Mouse (Mus musculus) midbrain, postnatal 0 days (tissue): ENCODE measurements around the gene Zkscan4. TPM values are rescaled to one million over a fixed set of nuclear protein-coding genes. Genes with fewer than 3 reads are reported as not detected.
"Not testable (repeated sequence)": the region's sequence is repeated elsewhere in the genome, so short reads cannot be mapped to it uniquely, and the experiment has no call there.

ENCODE experiments used
- ATAC-seq: fragments of 200-750 bp; cut with Nextera tagmentation; 2 replicates; pipeline ENCODE4 v1.8.0; 2017; ENCODE audit warnings: moderate number of reproducible peaks, mild to moderate bottlenecking, moderate TSS enrichment, moderate library complexity; ENCODE audit not compliant: low FRiP score
- DNase-seq: peaks from one replicate; pipeline ENCODE4 v3.0.0-alpha.2; 2015; ENCODE audit warnings: low spot score
- H3K27ac ChIP-seq: fragments of 300-500 bp; sonication (generic); 2 replicates; pipeline ENCODE4 v1.5.1; 2014; ENCODE audit warnings: low read depth, mild to moderate bottlenecking, low read length, mixed read lengths
- H3K27me3 ChIP-seq: fragments of 300-500 bp; sonication (generic); 2 replicates; pipeline ENCODE4 v1.6.1; 2014; ENCODE audit warnings: low read length, control low read depth, mixed read lengths; ENCODE audit not compliant: insufficient read depth
- H3K36me3 ChIP-seq: fragments of 300-500 bp; sonication (generic); 2 replicates; pipeline ENCODE4 v1.6.1; 2014; ENCODE audit warnings: low read length, control low read depth, mixed read lengths; ENCODE audit not compliant: insufficient read depth
- H3K4me1 ChIP-seq: fragments of 300-500 bp; sonication (generic); 2 replicates; pipeline ENCODE4 v1.6.1; 2014; ENCODE audit warnings: mild to moderate bottlenecking, control low read depth, antibody characterized with exemption, low read length, mixed read lengths; ENCODE audit not compliant: insufficient read depth
- H3K4me2 ChIP-seq: fragments of 300-500 bp; sonication (generic); 2 replicates; pipeline ENCODE4 v1.6.1; 2014; ENCODE audit warnings: low read depth, mild to moderate bottlenecking, low read length, mixed read lengths; ENCODE audit not compliant: poor library complexity, severe bottlenecking
- H3K4me3 ChIP-seq: fragments of 300-500 bp; sonication (generic); 2 replicates; pipeline ENCODE4 v1.5.1; 2014; ENCODE audit warnings: low read depth, mild to moderate bottlenecking, low read length, moderate library complexity
- H3K9ac ChIP-seq: fragments of 300-500 bp; sonication (generic); replicated peaks from 2 replicates; pipeline ENCODE4 v1.6.1; 2014; ENCODE audit warnings: mild to moderate bottlenecking, low read length, moderate library complexity, mixed read lengths; ENCODE audit not compliant: poor library complexity, severe bottlenecking
- H3K9me3 ChIP-seq: fragments of 300-500 bp; sonication (generic); 2 replicates; pipeline ENCODE4 v1.6.1; 2016; ENCODE audit warnings: low read length, control low read depth
- CTCF ChIP-seq: IDR thresholded peaks from 2 replicates; pipeline ENCODE4 v1.5.1; 2016; ENCODE audit warnings: antibody characterized with exemption, mild to moderate bottlenecking
- WGBS: fragments of 180-500 bp; shearing (Covaris S2); extraction: QIAGEN DNeasy Blood & Tissue Kit; methylation state at CpG from one replicate; pipeline ENCODE4 v1.1.7; 2014; 5-methylcytosine and 5-hydroxymethylcytosine counted together
- polyA plus RNA-seq: library from polyadenylated mRNA; unstranded; fragments of >200 nt; fragmentation: Nextera tagmentation; extraction: Ambion mirVana; gene quantifications from 2 replicates; pipeline ENCODE4 v1.2.1, GENCODE M21; 2015
- total RNA-seq: library from RNA; depleted of rRNA; stranded (reverse); fragments of >200 nt; gene quantifications from 2 replicates; pipeline ENCODE4 v1.2.3, GENCODE M21; 2014

Zkscan4 gene
- total and polyA plus RNA-seq, 2 experiments from 2014 or later: 6.7 to 7.8 TPM

GRCm38 (mm10) chr13:21447856-21448614, 30.7 kb upstream of the Zkscan4 start:
- no peak for ATAC-seq
- H3K36me3 ChIP-seq: peaks cover 33% of the 10 kb centered on the region
- no peak for DNase-seq
- H3K9ac ChIP-seq: no peak overlapping the region
- H3K27ac ChIP-seq: no peak overlapping the region
- no peaks in the 10 kb centered on the region for H3K27me3 ChIP-seq
- no peak overlapping the region for H3K4me3 ChIP-seq
- TF ChIP-seq CTCF: no peak
- no peak overlapping the region for H3K4me2 ChIP-seq
- H3K4me1 ChIP-seq: peaks cover 3% of the 10 kb centered on the region; the same call in 1 of the 2 replicates
- 84% methylated on average over 16 of the region's 16 CpGs for WGBS
- no peaks in the 10 kb centered on the region for H3K9me3 ChIP-seq

GRCm38 (mm10) chr13:21453042-21453441, 25.7 kb upstream of the Zkscan4 start:
- H3K27ac ChIP-seq: peak overlapping the region; percentile 78
- no peak for DNase-seq
- peaks cover under 1% of the 10 kb centered on the region for H3K36me3 ChIP-seq
- no peaks in the 10 kb centered on the region for H3K9me3 ChIP-seq
- 1% methylated on average over 13 of the region's 13 CpGs for WGBS
- H3K4me1 ChIP-seq: peaks cover 3% of the 10 kb centered on the region; the same call in 1 of the 2 replicates
- H3K27me3 ChIP-seq: no peaks in the 10 kb centered on the region
- H3K4me3 ChIP-seq: peak overlapping the region; percentile 79
- peak overlapping the region; percentile 79 for H3K9ac ChIP-seq
- peak; percentile 24; the same call in 1 of the 2 replicates for ATAC-seq
- peak overlapping the region; percentile 81 for H3K4me2 ChIP-seq
- no peak for TF ChIP-seq CTCF

- Histone ChIP-seq H3K27ac (peak within 1 kb of the TSS; percentile 78), H3K36me3 (no peaks in the 10 kb centered on the region), H3K4me2 (peak within 1 kb of the TSS; percentile 81), H3K9me3 (no peaks in the 10 kb centered on the region), H3K9ac (peak within 1 kb of the TSS; percentile 79), H3K4me3 (peak within 1 kb of the TSS; percentile 79), H3K4me1 (peaks cover 3% of the 10 kb centered on the region; the same call in 1 of the 2 replicates), H3K27me3 (no peaks in the 10 kb centered on the region)
- under 1% methylated on average over 23 of the region's 23 CpGs for whole genome bisulfite sequencing
- ATAC-seq (peak; percentile 91), DNase-seq (peak; percentile 88)
- no peak for TF ChIP-seq CTCF
Observed at GRCm38 (mm10) chr13:21453449-21453848, 25.3 kb upstream of the Zkscan4 start, which contains the start of gene Zscan26. Zscan26 (minus strand) TSS chr13:21453730.

GRCm38 (mm10) chr13:21454133-21454532, 24.6 kb upstream of the Zkscan4 start:
- Histone ChIP-seq H3K9ac (no peak overlapping the region), H3K27me3 (no peaks in the 10 kb centered on the region), H3K27ac (no peak overlapping the region), H3K36me3 (no peaks in the 10 kb centered on the region), H3K4me3 (peak overlapping the region; percentile 79; the same call in 1 of the 2 replicates), H3K9me3 (no peaks in the 10 kb centered on the region), H3K4me1 (peaks cover 3% of the 10 kb centered on the region; the same call in 1 of the 2 replicates), H3K4me2 (peak overlapping the region; percentile 81; the same call in 1 of the 2 replicates)
- DNase-seq: no peak
- no peak for TF ChIP-seq CTCF
- 95% methylated on average over 3 of the region's 3 CpGs for WGBS
- ATAC-seq: no peak

GRCm38 (mm10) chr13:21456347-21456746, 22.4 kb upstream of the Zkscan4 start:
- Histone ChIP-seq H3K27ac (no peak overlapping the region), H3K27me3 (no peaks in the 10 kb centered on the region), H3K36me3 (no peaks in the 10 kb centered on the region), H3K4me3 (no peak overlapping the region), H3K9me3 (no peaks in the 10 kb centered on the region), H3K4me1 (peaks cover 3% of the 10 kb centered on the region; the same call in 1 of the 2 replicates), H3K4me2 (no peak overlapping the region), H3K9ac (no peak overlapping the region)
- no peak for TF ChIP-seq CTCF
- ATAC-seq (no peak), DNase-seq (no peak)
- 10% methylated on average over 4 of the region's 4 CpGs for WGBS

- H3K4me3 ChIP-seq, H3K27ac ChIP-seq, H3K4me2 ChIP-seq, H3K27me3 ChIP-seq, ATAC-seq, H3K4me1 ChIP-seq, DNase-seq, H3K9ac ChIP-seq, H3K36me3 ChIP-seq, H3K9me3 ChIP-seq: not testable (repeated sequence)
- whole genome bisulfite sequencing: 55% methylated on average over 9 of the region's 9 CpGs
Observed at GRCm38 (mm10) chr13:21462516-21462915, 16.2 kb upstream of the Zkscan4 start.
